Mouse (Mus musculus) central nervous system, embryonic 14 days (tissue): ENCODE data around the gene Htr2c. TPM values are rescaled to one million over a fixed set of nuclear protein-coding genes. Genes with fewer than 3 reads are reported as not detected.

Experiments used
- polyA plus RNA-seq: library from polyadenylated mRNA; depleted of rRNA; stranded (reverse); fragments of >200 nt; gene quantifications from 2 replicates; pipeline ENCODE4 v1.2.3, GENCODE M21; 2012; rRNA removed

The Htr2c gene
- polyA plus RNA-seq: 4.0 and 5.4 TPM in 2 replicates

GRCm38 (mm10) chrX:146962258-146962913 lies at the start of gene Htr2c:
Htr2c (plus strand) TSS chrX:146962513.

